Mouse (Mus musculus) lung, embryonic 16.5 days (tissue): ENCODE measurements at regions not wholly inside any gene's neighbourhood (a gene's known extent, or its start where the extent isn't known, plus 50 kb on each side); places are given as distances from the start of the nearest gene placed in this dataset.

Experiments used
- ATAC-seq: fragments of 200-750 bp; cut with Nextera tagmentation; 2 replicates; pipeline ENCODE4 v1.8.0; 2017; ENCODE audit warnings: low read depth, mild to moderate bottlenecking, moderate library complexity
- H3K27ac ChIP-seq: fragments of 300-500 bp; sonication (generic); 2 replicates; pipeline ENCODE4 v1.5.1; 2014; ENCODE audit warnings: mild to moderate bottlenecking, control low read depth, low read length
- H3K27me3 ChIP-seq: fragments of 300-500 bp; sonication (generic); 2 replicates; pipeline ENCODE4 v1.6.1; 2014; ENCODE audit warnings: low read depth, low read length, mixed read lengths; ENCODE audit not compliant: control insufficient read depth, insufficient read depth
- H3K36me3 ChIP-seq: fragments of 300-500 bp; sonication (generic); 2 replicates; pipeline ENCODE4 v1.6.1; 2014; ENCODE audit warnings: low read length; ENCODE audit not compliant: control insufficient read depth, insufficient read depth
- H3K4me1 ChIP-seq: fragments of 300-500 bp; sonication (generic); replicated peaks from 2 replicates; pipeline ENCODE4 v1.6.1; 2014; ENCODE audit warnings: low read length, mixed read lengths; ENCODE audit not compliant: control insufficient read depth, insufficient read depth
- H3K4me2 ChIP-seq: fragments of 300-500 bp; sonication (generic); 2 replicates; pipeline ENCODE4 v1.6.1; 2014; ENCODE audit warnings: low read depth, low read length, control low read depth
- H3K4me3 ChIP-seq: fragments of 300-500 bp; sonication (generic); 2 replicates; pipeline ENCODE4 v1.5.1; 2014; ENCODE audit warnings: mild to moderate bottlenecking, low read length, control low read depth
- H3K9ac ChIP-seq: fragments of 300-500 bp; sonication (generic); 2 replicates; pipeline ENCODE4 v1.6.1; 2014; ENCODE audit warnings: low read length, control low read depth
- H3K9me3 ChIP-seq: fragments of 300-500 bp; sonication (generic); 2 replicates; pipeline ENCODE4 v1.6.1; 2016; ENCODE audit warnings: low read length; ENCODE audit not compliant: control insufficient read depth
- WGBS: fragments of 180-500 bp; shearing (Covaris S2); extraction: QIAGEN DNeasy Blood & Tissue Kit; methylation state at CpG from one replicate; pipeline ENCODE4 v1.1.7; 2014; 5-methylcytosine and 5-hydroxymethylcytosine counted together

DNA sequence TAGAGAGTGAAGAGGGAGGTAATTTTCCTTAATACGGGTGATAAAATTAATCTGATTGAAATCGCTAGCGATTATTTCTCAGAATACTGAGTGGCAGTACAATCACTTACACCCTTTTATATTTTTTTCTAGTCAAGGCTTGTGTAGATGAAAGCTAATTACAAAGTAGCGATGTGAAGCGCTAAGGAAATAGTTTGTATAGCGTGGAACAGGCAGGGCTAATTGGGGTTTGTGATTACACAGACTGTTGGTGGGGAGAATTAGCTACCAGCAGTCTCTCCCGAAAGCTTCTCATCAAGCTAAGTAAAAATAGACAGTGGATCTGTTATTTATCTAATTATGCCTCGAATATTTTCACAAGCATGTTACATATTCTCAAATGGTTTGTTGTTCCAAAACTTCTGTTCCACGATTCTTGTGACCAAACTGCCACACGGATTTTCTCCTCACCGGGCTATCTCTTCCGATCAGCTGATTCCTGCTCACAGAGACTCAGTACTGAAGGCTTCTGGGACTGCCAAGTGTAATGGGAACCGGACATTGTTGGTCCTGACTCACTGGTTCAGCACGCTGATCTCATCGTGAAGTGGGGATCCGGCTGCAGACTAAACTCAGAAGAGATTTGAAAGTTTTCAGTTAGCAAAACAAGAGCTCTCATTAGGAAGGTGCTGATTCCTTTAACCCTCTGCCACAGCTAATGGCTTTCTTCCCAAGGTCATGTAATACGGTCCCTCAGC lies 162.5 kb downstream of the Tmem182 start:
- Histone ChIP-seq H3K27me3 (no peaks in the 10 kb centered on the region), H3K27ac (no peak overlapping the region), H3K4me3 (no peak overlapping the region), H3K4me1 (no peaks in the 10 kb centered on the region), H3K4me2 (no peak overlapping the region), H3K36me3 (no peaks in the 10 kb centered on the region), H3K9me3 (no peaks in the 10 kb centered on the region), H3K9ac (no peak overlapping the region)
- no peak for ATAC-seq
- WGBS, result 71% methylated on average over 17 of the region's 17 CpGs

- Histone ChIP-seq H3K27ac (no peak overlapping the region), H3K4me1 (no peaks in the 10 kb centered on the region), H3K4me2 (no peak overlapping the region), H3K27me3 (no peaks in the 10 kb centered on the region), H3K36me3 (no peaks in the 10 kb centered on the region), H3K9ac (no peak overlapping the region), H3K9me3 (no peaks in the 10 kb centered on the region), H3K4me3 (no peak overlapping the region)
- WGBS, result 35% methylated on average over 2 of the region's 2 CpGs
- no peak for ATAC-seq
Observed at GRCm38 (mm10) chr1:40983762-40984161, 178.4 kb downstream of the Tmem182 start.

DNA sequence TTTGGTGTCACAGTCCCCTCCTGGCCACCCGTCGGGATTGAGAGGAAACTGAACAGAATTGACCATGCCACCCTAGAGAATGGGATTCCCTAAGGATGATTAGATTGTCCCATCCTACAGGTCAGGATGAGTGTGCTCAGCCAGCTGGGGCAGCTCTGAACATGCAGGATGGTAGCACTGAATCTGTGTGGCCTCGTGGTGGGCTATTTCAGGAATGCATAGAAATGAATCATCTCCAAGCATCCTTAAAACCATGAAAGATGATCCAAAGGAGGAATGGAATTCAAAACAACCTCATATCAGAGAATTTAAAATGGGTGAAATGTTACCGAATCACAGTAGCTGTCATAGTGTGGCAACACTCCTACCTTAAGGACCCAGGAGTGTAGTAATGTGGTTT lies 187.9 kb downstream of the Tmem182 start:
- H3K9me3 ChIP-seq, result no peaks in the 10 kb centered on the region
- no peaks in the 10 kb centered on the region for H3K27me3 ChIP-seq
- no peak for ATAC-seq
- 60% methylated on average over 4 of the region's 4 CpGs for WGBS
- no peak overlapping the region for H3K4me2 ChIP-seq
- H3K4me1 ChIP-seq, result no peaks in the 10 kb centered on the region
- H3K4me3 ChIP-seq, result no peak overlapping the region
- H3K36me3 ChIP-seq, result no peaks in the 10 kb centered on the region
- no peak overlapping the region for H3K27ac ChIP-seq
- H3K9ac ChIP-seq, result no peak overlapping the region

DNA sequence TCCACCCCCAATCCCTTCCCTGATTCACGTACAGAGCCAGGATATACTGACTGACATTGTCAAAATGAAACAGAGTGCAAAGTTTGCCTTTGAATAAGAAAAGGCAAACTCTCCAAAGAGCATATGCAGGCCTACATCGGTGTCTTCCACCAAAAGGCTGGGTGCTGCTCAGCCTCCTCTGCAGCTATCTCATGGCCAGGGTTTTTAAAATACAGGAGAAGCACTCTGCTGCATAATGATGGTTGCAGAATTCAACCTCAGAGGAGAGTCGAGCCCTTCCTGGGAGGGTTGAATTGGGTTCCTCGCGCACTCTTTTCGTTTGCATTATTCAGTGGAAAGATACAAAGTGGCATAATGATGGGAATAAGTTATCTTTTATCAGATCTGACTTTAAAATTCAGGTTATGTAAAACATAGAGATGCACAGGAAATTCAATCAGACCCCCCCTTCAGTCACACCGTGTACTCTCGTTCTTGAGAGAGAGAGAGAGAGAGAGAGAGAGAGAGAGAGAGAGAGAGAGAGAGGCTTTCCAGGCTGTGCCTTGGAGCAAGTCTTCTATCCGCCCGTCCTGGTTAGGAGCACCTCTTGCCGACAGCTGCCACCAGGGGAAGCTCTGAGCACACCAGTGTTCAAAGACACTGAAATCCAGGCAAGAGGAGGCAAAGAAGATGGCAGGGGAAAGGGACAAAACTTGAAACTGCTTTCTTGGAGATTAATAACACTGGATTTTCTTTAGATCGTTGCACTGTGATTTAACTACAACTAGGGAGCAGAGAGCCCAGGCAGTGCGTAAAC lies 196.0 kb downstream of the Tmem182 start:
- Histone ChIP-seq H3K9ac (no peak overlapping the region), H3K4me3 (no peak overlapping the region), H3K27ac (no peak overlapping the region), H3K9me3 (no peaks in the 10 kb centered on the region), H3K36me3 (no peaks in the 10 kb centered on the region), H3K4me2 (no peak overlapping the region), H3K27me3 (no peaks in the 10 kb centered on the region), H3K4me1 (no peaks in the 10 kb centered on the region)
- no peak for ATAC-seq
- WGBS, result 48% methylated on average over 13 of the region's 13 CpGs

DNA sequence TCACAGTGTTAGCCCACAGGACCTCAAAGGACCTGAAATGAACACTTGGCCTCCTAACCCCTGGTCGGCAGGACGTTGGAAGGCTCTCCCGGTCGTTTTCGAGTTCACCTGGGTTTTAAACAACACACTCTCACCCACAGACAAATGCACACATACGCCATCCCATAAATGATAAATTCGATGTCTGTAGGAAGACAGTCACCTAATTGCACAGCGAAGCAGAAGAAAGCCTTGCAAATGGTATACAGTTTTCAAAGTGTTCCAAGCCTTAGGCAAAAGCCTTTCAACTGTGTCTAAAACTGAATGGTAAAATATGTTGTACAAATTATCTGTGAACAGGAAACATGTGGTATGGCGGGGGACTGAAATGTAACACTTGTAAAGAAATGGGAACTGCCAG lies 196.6 kb downstream of the Tmem182 start:
- WGBS, result 48% methylated on average over 9 of the region's 9 CpGs
- ATAC-seq, result no peak
- H3K4me1 ChIP-seq, result no peaks in the 10 kb centered on the region
- no peaks in the 10 kb centered on the region for H3K9me3 ChIP-seq
- no peaks in the 10 kb centered on the region for H3K36me3 ChIP-seq
- no peak overlapping the region for H3K27ac ChIP-seq
- H3K9ac ChIP-seq, result no peak overlapping the region
- no peaks in the 10 kb centered on the region for H3K27me3 ChIP-seq
- no peak overlapping the region for H3K4me2 ChIP-seq
- no peak overlapping the region for H3K4me3 ChIP-seq

- 76% methylated on average over 4 of the region's 4 CpGs for WGBS
- ATAC-seq, result no peak
- Histone ChIP-seq H3K4me3 (no peak overlapping the region), H3K36me3 (no peaks in the 10 kb centered on the region), H3K27ac (no peak overlapping the region), H3K9ac (no peak overlapping the region), H3K4me1 (no peaks in the 10 kb centered on the region), H3K9me3 (no peaks in the 10 kb centered on the region), H3K4me2 (no peak overlapping the region), H3K27me3 (no peaks in the 10 kb centered on the region)
Observed at GRCm38 (mm10) chr1:41026943-41027342, 221.5 kb downstream of the Tmem182 start.

GRCm38 (mm10) chr1:41027540-41027978 lies 222.2 kb downstream of the Tmem182 start:
- H3K9ac ChIP-seq, result no peak overlapping the region
- H3K4me1 ChIP-seq, result no peaks in the 10 kb centered on the region
- no peaks in the 10 kb centered on the region for H3K9me3 ChIP-seq
- ATAC-seq, result peak; percentile 56; the same call in 1 of the 2 replicates
- no peak overlapping the region for H3K4me3 ChIP-seq
- no peak overlapping the region for H3K4me2 ChIP-seq
- no peaks in the 10 kb centered on the region for H3K36me3 ChIP-seq
- H3K27ac ChIP-seq, result no peak overlapping the region
- WGBS, result 43% methylated on average over 4 of the region's 4 CpGs
- H3K27me3 ChIP-seq, result no peaks in the 10 kb centered on the region

GRCm38 (mm10) chr1:41028021-41028420 lies 222.6 kb downstream of the Tmem182 start:
- 77% methylated on average over 2 of the region's 2 CpGs for WGBS
- H3K27me3 ChIP-seq, result no peaks in the 10 kb centered on the region
- no peaks in the 10 kb centered on the region for H3K4me1 ChIP-seq
- H3K36me3 ChIP-seq, result no peaks in the 10 kb centered on the region
- no peak overlapping the region for H3K9ac ChIP-seq
- H3K4me2 ChIP-seq, result no peak overlapping the region
- ATAC-seq, result no peak
- no peaks in the 10 kb centered on the region for H3K9me3 ChIP-seq
- no peak overlapping the region for H3K27ac ChIP-seq
- H3K4me3 ChIP-seq, result no peak overlapping the region

GRCm38 (mm10) chr1:41035085-41035880 lies 229.9 kb downstream of the Tmem182 start:
- Histone ChIP-seq H3K27ac (no peak overlapping the region), H3K4me2 (no peak overlapping the region), H3K27me3 (no peaks in the 10 kb centered on the region), H3K36me3 (no peaks in the 10 kb centered on the region), H3K9ac (no peak overlapping the region), H3K4me1 (no peaks in the 10 kb centered on the region), H3K4me3 (no peak overlapping the region), H3K9me3 (no peaks in the 10 kb centered on the region)
- 62% methylated on average over 22 of the region's 22 CpGs for WGBS
- no peak for ATAC-seq
